Mouse (Mus musculus): ENCODE measurements around the gene Lrrc61.

DNA sequence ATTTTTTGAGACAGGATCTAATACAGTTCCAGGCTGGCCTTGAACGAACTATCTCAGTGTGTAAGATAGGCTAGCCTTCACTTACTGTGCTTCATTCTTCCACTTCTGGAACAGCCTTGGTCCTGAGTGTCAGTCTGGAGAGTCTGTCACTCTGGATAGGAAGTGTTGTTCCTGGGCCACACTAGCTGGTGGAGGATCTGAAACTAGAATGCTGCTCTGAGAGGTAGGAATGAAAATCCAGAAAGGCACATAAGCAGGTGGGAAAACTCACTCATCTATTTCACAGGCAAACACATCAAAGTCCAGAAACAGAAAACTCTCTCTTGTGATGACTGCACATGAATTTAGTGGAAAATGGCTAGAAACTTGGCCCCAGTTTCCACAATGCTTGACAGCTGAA is 46.0 kb downstream of the Lrrc61 start:
- no peak for TF ChIP-seq CTCF (conservative IDR thresholded peaks at IDR 0.05; ENCODE audit: insufficient read depth, insufficient read length, low read depth, low read length)
- TF ChIP-seq POLR2A (IDR thresholded peaks at IDR 0.05; ENCODE audit: low read depth, low read length) = no peak
